Mouse (Mus musculus) kidney, adult 8-10 months (tissue): ENCODE results near the gene F11r.
"Not testable (repeated sequence)": the region's sequence is repeated elsewhere in the genome, so short reads cannot be mapped to it uniquely, and the experiment has no call there.

Source experiments
- DNase-seq, 2 experiments: peaks; one replicate each; pipeline ENCODE4 v3.0.0; 2022

The F11r gene

DNA sequence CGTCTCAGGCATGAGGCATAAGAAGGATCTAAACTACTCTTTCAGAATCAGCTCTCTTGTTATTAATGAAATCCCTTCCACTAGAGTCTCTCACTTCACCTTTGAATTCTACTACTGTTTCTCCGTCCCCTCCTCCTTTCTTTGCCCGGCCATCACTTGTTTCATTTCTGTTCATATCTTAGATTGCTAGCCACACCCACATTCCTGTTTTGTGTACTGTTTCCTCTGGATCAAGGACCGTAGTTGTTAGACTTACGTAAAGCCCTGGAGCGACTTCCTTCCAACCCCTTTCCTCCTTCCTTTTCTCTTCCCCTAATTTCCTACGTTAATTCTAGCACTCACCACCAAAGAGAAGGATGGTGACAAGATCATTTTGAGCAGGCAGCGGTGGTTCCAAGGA lies 1.7 kb downstream of the F11r start:
- peak in 1 of 2 experiments; percentile 29 for DNase-seq

DNA sequence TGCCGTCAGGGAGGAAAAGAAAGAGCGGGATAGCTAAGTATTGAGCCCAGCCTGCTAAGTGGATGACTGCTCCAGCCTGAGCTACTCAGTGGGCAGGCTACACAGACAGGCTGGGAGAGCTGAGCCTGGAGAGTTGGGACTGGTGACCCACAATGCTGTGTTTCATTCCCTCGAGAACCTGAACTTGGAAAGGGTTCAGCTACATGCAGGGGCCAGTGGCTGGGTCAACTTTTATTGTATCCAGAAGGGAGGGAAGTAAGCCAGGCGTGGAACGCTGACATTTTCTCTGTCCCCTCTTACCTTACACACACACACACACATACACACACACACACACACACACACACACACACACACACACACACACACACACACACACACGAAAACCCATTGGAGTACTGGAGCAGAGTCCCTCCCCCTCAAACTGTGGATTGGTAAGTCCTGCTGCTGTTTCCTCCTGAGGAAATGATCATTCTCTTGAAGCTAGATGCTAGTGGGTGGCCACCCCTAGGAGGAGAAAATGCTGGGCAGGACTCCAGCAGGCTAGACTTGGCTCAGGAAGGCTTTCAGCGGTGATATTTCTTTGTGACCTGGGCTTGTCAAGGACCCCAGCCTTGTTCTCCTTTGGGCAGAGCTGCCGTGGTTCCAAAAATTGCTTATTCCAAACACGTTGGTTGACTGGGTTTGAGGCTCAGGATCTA lies 2.8 kb downstream of the F11r start:
- peak; percentile 82 to 89 for DNase-seq

DNA sequence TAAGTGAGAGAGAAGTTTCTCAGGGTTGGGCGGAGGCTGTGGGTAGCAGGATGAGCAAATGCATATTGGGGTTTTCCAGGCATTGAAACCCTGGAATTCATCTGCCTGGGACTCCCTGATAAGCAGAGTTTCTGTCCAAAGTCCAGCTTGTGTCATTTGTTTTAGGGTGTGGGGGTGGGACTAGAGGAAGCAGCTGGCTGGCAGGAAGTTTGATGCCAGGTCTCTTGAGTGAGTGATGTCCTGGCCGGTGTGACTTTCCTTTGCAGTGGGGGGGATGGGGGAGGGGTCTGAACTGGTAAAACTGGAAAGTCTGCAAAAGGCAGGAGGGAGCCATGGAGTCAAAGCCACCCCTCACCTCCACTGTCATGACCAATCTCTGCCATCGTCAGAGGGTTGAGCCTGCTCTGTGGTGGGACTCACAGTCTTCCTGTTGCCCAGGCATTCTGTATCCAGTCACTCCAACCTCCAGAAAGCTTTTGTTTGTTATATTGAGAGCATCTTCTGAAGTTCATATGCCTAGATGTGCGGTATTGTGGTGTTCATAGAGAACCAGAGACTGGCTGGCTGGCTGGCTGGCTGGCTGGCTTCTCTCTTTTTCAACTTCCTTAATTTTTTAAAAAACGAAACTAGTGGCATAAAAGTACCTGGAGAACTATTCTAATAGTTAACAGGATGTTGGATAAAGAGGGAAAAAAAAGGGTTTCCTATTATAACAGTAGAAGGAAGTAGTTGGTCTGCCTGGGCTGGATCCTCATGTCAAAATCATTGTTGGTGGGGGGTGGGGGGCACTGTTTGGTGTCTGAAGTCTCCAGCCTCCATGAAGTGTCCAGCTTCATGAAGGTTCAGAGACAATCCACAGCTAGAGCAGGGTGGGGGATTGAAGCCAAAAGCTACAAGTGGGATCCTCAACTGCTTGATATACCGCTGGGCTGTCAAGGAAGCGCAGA lies 4.4 kb downstream of the F11r start:
- peak; percentile 34 to 50 for DNase-seq

DNA sequence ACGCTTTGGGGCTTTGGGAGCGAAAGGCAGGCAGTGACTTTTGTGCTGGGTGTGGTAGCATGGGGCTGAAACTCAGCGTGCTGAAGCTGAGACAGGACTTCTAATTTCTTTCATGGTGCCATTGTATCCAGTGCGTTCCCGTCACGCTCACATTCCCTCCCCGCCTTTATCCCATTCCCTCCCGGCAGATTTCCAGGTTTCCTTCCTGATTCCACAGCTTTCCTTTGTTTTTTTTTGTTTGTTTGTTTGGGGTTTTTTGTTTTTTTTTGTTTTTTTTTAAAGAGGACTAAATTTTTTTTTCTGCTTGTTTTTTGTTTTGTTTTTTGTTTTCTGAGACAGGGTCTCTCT lies 5.1 kb downstream of the F11r start:
- no peak for DNase-seq

DNA sequence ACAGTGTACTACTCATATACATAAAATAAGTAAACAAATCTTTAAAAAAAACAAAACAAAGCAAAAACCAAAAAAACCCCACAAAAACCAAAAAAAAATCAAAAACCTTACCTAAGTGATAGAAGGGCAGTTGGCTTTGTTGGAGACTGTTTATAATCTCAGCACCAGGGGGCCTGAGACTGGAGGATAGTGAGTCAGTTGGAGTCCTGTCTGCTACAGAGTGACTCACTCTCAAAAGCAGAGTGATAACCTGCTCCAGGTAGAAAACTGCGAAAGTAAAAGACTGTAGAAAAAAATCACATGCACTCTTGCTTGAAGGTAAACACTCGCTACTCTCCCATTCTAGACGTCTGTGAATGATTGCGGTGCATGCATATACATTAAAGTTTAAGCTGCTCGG lies 7.7 kb downstream of the F11r start:
- DNase-seq, result no peak

DNA sequence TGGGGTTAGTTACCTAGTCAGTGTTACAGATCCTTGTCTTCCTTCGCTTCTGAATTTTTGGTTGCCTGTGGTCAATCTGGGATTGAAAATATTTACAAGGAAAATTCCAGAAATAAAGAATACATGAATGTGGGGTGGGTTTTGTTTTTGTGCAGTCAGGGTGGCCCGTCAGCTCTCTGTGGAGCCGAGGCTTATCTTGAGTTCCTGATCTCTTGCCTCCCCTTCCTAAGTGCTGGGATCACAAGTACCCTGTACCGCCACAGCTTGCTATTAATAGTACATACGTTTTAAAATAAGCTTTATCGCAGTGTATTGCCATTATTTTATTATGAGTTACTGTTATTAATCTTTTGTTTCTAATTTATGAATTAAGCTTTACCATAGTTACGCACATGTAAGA lies 9.5 kb downstream of the F11r start:
- no peak for DNase-seq

DNA sequence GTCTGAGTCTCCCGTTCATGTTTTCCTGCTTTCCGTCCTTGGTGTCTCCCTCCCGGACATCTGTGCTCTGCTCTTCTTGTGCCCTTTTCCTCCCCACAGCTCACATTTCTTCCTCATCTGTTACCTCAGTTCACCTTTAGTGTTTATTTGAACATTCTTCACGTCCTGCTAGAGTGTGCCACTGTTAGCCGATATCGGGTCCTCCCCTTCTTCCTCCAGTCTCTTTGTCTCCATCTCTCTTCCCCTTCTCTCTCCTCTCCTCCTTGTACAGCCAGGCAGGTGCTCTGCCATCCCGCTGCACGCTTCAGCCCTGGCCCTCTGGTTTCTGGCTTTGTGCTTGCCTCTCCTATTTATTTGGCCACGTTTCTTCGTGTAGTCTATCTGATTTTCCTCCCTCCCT lies 10.4 kb downstream of the F11r start:
- no peak for DNase-seq

DNA sequence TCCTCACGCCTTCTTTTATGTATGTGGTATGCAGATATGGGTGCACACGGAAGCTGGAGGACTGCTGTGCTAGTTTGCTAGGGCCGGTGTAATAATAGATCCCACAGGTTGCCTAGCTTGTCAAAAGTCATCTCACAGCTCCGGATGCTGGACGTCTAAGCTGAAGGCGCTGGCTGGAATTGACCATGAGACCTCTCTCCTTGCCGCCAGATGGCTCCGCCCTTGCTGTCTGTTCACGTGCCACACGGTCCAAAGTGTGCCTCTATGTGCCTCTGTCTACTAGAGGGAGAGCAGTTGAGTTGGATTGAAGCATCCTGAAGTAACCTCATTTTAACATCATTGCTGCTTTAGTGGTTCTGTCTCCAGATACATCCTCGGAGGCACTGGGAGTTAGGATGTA lies 12.7 kb downstream of the F11r start:
- DNase-seq, result peak in 1 of 2 experiments; percentile 35

DNA sequence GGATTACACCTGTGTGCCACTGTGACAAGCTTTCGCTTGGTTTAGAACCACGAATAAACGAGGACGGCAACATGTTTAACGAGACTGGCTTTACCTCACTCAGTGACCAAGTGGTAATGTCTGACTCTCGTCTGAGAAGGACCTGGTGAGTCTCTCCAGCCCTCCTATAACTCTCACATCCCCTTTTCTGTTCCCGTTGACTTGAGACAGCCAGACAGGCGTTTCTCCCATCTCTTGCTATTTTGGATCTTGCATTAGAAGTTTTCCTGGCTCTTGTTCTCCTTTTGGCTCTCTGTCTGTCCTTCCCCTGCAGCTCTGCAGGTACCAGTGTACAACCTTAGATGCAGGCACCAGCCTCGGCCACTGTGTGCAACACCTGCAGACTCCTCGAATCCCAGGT lies 13.7 kb downstream of the F11r start:
- no peak for DNase-seq

DNA sequence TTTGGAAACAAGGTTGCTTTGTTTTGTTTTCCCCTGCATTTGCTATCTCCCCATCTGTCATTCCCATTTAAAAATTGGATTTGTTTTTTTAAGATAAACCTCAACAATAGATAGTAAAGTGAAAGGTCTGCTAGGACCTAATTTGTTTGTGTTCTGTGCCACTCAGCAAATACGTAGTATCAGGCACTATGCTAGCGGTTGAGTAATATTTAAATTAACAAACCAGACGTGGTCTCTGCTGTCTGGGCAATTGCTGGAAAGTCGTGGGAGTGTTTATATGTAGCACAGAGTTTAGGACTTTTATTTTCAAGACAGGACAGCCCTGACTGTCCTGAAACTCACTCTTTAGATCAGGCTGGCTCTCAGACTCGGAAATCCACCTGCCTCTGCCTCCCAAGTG lies 15.2 kb downstream of the F11r start:
- DNase-seq, result no peak

DNA sequence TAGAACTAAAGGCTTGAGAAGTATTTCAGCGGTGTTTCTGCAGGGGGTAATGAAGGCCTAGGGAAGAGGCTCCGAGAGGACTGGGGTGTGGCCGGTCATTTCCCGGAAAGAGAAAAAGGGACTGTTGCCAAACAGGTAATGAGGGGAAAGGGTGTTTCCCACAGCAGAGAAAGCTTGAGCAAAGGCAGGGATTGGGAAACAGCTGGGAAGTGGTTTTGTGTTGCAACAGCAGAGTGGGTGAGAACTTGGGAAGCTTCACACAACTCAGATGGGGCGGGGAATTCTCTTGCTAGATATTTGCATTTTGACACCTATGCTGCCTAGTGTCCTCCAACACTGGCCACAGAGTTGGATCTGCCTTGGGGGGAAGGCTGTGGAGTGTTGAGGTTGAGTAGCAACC lies 15.6 kb downstream of the F11r start:
- no peak for DNase-seq

DNA sequence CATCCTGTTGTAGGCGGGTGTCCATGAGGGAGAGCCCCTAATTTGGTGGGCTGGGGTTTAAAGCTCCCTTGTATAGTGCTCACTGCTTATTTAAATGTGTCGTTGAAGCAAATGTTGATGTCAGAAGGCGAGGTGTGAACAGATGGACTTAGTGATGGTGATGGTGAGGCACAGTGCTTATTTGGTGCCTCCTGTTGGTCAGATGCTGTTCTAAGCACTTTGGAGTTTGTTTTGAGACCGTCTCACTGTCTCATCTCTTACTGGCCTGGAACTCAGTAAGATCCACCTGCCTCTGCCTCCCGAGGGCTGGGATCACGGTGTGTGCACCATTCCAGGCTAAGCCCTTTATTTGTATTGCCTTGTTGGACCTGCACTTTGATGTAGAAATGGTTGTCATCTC lies 17.6 kb downstream of the F11r start:
- DNase-seq, result no peak

DNA sequence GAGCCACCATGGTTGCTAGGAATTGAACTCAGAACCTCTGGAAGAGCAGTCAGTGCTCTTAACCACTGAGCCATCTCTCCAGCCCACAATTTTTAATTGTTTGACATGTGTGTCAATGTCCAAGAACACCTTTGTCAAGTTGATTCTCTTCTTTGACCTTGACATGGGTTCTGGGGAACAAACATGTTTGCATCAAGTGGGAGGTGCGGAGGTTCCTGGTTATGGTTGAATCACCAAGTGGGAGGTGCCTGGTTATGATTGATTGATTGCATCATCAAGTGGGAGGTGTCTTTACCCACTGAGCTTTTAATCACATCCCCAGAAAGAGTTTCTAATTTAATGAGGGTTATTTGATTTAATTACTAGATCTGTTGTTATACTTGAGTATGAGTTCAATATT lies 20.2 kb downstream of the F11r start:
- DNase-seq, result no peak

DNA sequence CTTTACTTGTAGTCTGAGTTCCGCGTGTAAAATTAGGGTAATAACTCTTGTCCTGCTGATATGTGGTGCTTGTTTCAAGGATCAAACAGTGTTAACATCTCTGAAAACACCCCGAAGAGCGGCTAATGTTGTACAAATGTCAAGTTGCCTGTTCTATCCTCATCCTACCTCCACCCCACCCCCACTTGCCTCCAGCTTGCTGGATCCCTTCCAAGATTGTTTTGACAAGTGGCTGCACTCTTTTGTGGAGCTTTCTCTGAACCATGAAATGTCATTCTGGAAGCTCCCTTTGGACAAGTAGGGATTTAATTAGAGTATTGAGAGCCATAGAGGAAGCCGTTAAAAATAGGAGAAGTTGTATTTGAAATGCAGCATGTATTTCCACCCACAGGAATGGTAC lies 22.5 kb downstream of the F11r start:
- DNase-seq, result peak in 1 of 2 experiments; percentile 43

DNA sequence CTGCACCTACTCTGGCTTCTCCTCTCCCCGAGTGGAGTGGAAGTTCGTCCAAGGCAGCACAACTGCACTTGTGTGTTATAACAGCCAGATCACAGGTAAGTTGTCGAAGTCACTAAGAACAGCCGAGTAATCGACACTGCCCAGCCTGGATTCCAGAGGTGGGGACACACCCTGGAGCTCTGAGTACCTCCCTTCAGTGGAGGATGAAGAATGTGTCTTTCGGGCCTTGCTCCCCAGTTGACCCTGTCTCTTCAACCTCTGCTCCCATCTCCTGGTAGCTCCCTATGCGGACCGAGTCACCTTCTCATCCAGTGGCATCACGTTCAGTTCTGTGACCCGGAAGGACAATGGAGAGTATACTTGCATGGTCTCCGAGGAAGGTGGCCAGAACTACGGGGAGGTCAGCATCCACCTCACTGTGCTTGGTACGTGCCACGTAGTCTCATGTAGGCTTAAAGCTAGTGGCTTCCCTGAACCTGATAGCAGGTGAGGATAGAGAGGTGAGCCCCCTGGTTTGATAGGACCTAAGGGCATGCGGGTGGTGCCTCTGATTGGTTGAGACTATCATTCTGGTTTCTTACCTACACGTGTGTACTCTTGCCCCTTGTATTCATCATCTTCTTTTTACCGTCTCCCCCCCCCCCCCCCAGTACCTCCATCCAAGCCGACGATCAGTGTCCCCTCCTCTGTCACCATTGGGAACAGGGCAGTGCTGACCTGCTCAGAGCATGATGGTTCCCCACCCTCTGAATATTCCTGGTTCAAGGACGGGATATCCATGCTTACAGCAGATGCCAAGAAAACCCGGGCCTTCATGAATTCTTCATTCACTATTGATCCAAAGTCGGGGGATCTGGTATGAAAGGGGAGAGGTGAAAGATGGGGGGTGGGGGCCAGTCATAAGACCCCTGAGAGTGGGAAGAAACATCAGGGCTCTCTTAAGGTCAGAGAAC lies 23.5 kb downstream of the F11r start:
- DNase-seq, result no peak

DNA sequence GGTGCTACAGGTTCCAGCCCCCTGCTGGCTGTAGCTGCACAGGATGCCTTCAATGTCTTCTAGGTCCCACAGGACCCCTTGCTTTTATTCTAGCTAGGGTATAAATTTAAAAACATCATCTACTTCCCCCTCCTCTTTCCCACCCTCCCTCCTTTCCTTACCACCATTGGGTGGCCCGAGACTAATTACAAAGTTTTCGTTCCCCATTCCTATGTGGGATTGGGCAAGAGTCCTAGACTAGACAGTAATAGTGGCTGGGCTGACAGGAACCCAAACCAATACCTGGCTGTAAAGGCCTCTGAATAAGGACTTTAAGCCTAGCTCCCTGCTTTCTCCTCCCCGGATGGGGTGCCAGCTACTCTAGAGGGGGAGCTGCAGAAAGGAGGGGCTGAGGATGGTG lies 25.8 kb downstream of the F11r start:
- DNase-seq, result no peak

DNA sequence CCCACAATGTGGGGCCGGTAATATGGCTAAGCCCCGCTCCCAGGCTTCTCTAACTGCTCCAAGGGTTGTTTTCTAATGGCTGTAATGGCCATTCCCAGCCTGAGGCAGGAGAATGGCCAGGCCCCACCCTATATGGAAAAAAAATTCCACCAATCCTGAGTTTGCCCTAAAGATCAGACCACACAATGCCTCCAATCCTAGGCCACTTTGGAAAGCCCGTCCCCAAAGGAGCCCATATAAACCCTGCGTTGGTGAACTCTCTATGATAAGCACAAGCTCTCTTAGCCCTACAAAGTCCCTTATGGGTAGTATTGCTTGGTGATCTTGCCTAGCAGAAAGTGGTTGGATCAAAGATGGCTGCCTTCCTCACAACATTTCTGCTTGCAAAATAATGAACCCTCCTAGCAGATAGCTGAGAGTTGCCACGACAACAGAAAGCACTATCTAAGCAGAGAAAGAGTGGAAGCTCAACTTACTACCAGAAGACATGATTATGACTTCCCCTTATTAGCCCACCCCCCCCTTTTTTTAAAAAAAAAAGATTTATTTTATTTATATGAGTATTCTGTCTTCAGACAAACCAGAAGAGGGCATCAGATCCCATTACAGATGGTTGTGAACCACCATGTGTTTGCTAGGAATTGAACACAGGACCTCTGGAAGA lies 28.5 kb downstream of the F11r start:
- DNase-seq, result no peak

DNA sequence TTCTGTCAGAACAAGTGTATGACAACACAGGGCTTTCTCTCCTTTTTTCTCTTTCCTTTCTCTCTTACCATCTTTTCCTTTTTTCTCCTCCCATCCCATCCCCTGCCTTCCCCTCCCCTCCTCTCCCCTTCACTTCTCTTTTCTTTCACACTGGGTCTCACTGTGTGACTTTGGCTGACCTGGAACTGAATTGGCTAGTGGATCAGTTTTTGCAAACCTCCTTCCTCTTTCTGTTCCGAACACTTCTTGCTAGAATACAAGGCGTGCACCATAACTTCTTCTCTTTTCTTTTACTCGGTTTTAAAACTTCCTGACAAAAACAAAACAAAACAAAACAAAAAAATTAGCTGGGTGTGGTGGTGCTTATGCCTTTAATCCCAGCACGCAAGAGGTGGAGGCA lies 29.2 kb downstream of the F11r start:
- DNase-seq, result no peak

DNA sequence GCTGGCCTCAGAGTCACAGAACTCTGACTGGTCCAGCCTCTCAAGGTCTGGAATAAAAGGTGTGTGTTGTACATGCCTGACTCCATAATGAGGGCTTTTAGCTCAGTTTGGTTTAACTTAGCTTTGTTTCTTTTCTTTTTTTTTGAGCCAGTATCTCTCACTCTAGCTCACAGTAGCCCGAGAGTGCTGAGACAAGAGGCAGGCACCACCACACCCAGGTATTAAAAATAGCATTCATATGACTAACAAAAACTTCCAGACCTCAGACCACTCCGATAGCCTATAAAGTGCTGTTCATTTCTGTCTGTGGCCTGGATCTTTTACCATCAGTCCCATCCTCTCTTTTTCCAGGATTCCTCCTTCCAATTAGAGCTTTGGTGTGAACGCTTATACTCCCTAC lies 32.3 kb downstream of the F11r start:
- no peak for DNase-seq

DNA sequence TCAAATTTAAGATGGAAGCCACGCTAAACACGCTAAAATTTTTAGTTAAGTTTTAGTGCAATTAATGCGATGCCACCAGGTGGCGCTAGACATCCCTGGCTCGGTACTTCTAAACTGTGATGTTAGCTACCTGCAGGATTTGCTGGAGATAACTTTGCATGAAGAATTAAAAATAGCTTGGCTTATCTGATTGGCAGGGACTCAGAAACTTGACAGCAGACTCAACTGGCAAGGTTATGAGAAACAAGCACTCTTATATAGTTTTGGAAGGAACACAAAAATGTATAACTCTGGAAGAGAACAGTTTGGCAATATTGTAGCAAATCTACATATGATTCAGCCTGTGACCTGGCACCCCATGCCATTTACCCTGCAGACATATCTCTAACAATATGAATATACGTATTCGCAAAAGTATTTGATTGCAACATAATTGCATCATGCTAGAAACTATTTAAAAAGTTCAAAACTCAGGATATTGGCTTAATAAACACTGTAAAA lies 33.1 kb downstream of the F11r start:
- peak; percentile 49 to 69 for DNase-seq

DNA sequence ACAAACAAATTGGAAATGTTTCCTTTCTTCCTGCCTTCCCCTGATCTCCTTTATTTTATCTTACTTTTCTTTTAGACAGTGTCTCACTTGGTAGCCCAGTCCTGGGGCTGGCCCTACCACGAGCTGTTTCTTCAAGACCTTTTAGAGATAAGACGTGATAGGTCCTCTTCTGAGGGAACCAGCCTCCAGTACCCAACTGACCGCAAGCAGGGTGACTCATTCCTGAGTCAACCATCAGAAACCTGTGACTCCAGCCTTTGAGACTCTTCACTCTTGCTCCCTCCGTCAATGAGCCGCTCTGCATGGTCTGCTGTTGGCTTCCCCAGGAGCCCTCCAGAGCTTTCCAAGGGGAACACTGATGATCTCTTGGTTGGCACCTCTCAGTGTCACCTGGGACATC lies 33.6 kb downstream of the F11r start:
- no peak for DNase-seq

DNA sequence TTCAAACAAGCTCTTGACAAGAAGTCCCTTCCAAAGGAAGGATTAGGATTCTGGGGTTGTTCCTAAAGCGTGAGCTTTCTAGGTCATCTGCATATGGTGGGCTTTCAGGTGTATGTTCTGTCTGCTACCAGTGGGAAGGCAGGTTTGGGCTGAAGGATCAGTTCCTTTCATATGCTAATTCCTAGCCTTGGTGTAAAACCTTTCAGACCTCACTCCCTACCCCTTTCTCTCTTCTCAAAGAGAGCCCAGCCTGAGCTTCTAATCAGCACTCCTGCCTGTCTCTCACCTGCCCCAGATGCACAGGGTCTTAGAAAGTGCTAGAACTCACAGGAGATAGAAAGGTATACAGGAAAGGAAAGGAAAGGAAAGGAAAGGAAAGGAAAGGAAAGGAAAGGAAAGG lies 34.1 kb downstream of the F11r start:
- DNase-seq, result no peak

DNA sequence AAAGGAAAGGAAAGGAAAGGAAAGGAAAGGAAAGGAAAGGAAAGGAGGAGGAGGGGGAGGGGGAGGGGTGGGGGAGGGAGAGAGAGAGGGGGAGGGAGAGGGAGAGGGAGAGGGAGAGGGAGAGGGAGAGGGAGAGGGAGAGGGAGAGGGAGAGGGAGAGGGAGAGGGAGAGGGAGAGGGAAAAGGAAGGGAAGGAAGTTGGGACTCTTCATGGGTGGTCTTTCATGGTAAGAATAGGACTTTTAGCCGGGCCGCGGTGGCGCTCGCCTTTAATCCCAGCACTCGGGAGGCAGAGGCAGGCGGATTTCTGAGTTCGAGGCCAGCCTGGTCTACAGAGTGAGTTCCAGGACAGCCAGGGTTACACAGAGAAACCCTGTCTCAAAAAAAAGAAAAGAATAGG lies 34.6 kb downstream of the F11r start:
- not testable (repeated sequence) for DNase-seq
